Mouse (Mus musculus): ENCODE data around the gene Madcam1.

The Madcam1 gene

DNA sequence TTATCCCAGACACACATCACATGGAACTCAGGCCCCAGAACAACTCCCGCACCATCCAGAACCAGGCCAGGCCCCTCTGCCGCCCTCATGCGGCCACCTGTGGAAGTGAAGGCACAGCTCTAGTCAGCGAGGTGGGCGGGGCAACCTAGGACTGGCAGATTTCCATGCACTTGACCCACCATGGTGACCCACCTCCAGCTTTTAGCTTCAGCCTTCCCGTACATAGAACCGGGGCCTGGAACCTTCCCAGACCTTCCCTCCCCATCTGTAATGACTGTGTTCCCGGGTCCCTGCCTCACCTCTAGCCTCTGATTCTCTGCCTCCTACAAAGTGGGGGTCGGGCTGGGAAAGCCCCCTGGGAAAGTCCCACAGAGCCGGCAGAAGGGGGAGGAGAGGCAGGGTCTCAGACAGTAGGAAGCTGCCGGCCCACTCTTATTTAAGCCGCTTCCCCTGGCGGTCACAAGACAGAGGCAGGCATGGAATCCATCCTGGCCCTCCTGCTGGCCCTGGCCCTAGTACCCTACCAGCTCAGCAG is at the start of gene Madcam1:
TSS of gene Madcam1 (plus strand) at position 429 of the 535 bp plus-strand sequence.
- in situ Hi-C loops (cut with MseI, MboI): no loop called here

- in situ Hi-C loops (cut with MseI, MboI): no loop called here
These were observed 48.5 kb upstream of the Madcam1 start for GRCm38 (mm10) chr10:79615860-79616259.

GRCm38 (mm10) chr10:79616376-79616775 is 48.0 kb upstream of the Madcam1 start:
- in situ Hi-C loops (cut with MseI, MboI): no loop called here

- in situ Hi-C loops (cut with MseI, MboI): no loop called here
These were observed 40.4 kb upstream of the Madcam1 start for GRCm38 (mm10) chr10:79623950-79624349.

GRCm38 (mm10) chr10:79625398-79625797 is 39.0 kb upstream of the Madcam1 start:
- in situ Hi-C loops (cut with MseI, MboI): no loop called here

DNA sequence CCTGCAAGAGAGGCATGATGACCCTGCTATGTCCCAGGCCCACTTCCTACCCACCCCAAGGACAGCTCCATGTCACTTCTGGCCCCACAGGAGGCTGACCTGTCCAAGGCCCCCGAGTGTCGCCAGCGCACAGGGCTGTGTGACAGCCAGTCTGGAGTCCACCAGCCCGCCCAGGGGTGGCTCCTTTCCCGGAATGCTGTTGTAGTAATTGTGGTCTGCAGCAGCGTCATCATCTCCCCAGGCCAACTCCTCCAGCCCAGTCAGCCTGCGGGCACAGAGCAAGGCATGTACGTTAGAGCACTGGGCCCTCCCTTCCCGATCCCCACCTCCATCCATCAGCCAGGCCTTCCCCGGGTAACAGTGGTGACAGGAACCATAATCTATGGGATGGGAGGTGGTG is 38.2 kb upstream of the Madcam1 start:
- in situ Hi-C loops (cut with MseI, MboI): no loop called here

DNA sequence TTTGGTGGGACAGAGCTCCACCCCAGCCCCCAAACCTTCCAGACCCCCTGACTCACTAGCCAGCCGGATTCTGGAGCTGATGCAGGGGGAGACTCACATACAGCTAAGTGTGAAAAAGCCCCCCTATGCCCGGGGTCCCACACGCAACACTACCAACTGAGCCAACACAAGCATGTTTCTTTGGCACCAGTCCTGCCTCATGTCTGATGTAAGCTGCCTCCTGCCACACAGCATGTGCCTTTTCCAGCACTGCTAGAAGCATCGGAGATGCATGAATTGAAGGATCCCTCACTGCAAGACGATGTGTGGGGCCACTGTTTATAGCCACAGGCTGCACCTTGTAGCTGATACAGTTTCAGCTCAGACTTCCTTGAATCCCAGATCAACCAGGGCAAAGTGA is 36.0 kb upstream of the Madcam1 start:
- in situ Hi-C loops (cut with MseI, MboI): no loop called here

- in situ Hi-C loops (cut with MseI, MboI): no loop called here
These were observed 32.9 kb upstream of the Madcam1 start for GRCm38 (mm10) chr10:79631432-79631831.

DNA sequence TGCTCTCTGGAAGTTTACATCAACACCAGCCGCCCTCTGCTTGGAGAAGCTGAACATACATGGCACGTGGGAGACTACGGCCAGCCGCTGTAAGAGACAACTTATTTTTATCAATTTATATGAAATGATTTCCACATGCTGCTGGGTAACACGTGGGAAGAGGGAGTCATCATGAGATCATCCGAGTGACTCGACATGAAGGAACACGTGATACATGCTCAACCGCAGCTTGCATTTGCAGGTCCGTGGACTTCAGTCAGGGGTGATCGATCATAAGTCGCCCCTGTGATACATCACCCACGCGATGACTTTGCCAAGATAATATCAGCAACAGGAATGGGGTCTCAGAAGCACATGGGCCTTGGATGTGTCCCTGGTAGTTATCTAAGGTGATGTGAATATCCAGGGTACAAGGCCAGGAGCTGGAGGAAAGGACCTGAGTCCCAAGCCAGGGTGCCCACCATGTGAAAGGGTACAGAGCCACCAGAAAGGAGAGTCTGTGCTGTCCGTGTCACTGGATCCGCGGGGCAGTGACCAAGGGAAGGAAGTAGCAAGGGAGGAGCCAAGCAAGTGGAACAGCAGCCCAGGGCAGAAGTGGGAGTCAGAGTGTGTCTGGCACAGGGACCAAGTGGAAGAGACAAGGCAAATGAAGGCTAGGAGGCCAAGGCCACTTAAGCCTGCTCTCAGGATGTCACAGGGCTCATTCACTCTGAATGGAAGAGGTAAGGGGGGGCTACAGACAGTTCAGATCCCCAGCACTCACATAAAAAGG is 31.2 kb upstream of the Madcam1 start:
- in situ Hi-C loops (cut with MseI, MboI): no loop called here

- in situ Hi-C loops (cut with MseI, MboI): no loop called here
These were observed 28.1 kb upstream of the Madcam1 start for GRCm38 (mm10) chr10:79636287-79636686.

- in situ Hi-C loops (cut with MseI, MboI): no loop called here
These were observed 26.9 kb upstream of the Madcam1 start, which contains the start of gene Shc2 for GRCm38 (mm10) chr10:79637128-79638110. Shc2 (minus strand) TSS chr10:79637918.

DNA sequence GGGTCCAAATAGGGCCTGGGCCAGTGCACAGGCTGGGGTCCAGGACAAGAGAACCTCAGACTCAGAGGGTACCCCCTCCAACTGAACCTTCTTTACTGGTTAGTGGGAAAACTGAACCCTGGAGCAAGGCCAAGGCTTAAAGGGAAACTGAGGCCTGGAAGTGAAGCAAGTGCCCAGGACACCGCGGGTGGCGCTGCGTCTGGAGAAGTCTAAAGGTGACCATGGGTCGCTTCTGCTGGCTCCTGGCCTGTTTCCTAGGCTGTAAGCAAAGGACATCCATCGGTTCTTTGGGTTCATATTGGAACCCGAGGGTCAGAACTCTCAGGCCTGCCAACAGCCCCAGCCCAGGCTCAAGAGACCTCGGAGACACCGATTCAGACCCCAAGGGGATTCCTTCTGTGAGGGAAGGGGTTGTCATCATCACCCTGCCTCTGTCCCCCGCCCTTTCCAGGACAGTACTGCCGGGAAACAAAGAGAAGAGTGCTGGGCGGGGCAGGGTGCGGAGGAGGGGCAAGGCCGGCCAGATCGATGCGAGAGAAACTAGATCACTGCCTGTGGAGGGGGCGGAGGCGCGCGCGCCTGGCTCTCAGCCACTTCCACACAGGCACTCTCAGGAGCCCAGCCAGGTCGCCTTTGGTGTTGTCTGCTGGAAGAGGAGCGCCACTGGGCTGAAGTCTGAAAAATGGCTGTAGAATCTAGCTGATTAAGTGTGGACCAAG is 25.7 kb upstream of the Madcam1 start:
- in situ Hi-C loops (cut with MseI, MboI): no loop called here

DNA sequence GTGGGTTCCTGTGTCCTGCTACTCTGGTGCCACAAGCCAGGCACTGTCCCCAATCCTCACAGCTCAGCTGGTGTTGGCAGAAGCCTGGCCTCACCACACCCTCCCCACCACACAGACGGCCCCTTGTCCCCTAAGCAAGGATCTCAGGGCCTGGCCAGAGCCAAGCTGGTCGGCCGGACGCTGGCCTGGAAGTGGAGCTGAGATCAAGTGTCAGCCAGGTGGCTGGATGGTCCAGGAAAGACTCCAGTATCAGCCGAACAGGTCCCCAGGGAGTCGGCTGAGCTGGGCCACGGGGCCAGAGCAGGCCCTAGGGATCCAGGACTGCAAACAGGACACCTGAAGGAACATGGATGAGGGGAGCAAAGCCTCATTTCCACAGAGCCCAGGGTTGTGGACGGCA is 18.6 kb upstream of the Madcam1 start, which contains the start of gene Odf3l2:
TSS of gene Odf3l2 (minus strand) at position 28 of the 400 bp plus-strand sequence.
- in situ Hi-C loops (cut with MseI, MboI): loop anchor here in 1 of 2 experiments (5.0 kb wide), 1 partner anchor 48 kb away; no protein-coding TSS in a partner anchor

GRCm38 (mm10) chr10:79649070-79649751 is 15.1 kb upstream of the Madcam1 start:
- in situ Hi-C loops (cut with MseI, MboI): loop anchor here in 1 of 2 experiments (5.0 kb wide), 1 partner anchor 52 kb away; no protein-coding TSS in a partner anchor

DNA sequence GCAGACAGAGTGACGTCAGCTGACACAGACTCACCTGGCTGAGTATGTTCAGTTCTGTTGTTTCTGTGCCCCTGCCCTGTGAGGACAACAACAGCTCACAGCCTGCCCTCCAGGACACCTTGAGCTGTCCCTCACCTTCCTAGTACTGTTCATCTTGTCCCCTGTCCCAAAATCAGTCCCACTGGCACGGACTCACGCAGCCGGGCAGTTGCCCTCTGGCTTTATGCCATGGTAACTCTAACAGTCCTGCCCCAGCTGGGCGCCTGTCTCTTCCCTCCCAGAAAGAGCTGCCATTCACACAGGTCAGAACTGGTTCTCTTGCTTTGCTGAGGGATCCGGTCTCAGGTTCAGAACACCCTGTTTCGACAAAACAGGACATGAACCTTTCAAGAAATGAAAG is 11.6 kb upstream of the Madcam1 start:
- in situ Hi-C loops (cut with MseI, MboI): loop anchor here in 1 of 2 experiments (5.0 kb wide), 1 partner anchor 55 kb away; no protein-coding TSS in a partner anchor

DNA sequence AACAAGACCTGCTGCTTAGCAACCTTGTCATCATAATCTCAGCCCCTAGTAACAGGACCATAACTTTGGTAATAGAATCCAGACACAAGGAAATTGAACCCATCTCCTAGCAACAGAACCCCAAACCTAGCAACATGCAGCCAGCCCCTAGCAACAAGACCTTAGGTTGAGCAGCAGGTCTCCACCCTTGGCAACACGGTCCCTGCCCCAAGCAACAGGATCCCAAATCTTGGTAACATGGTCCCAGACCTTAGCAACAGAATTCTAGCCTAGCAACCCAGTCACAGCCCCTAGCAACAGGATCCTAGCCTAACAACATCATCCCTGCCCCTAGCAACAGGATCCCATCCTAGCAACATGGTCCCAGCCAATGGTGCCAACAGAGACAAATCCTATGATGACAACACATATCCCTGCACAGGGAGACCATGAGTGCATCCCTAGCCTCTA is 9.4 kb upstream of the Madcam1 start:
- in situ Hi-C loops (cut with MseI, MboI): loop anchor here in 1 of 2 experiments (5.0 kb wide), 1 partner anchor 58 kb away; no protein-coding TSS in a partner anchor

GRCm38 (mm10) chr10:79658829-79659228 is 5.5 kb upstream of the Madcam1 start:
- in situ Hi-C loops (cut with MseI, MboI): no loop called here

GRCm38 (mm10) chr10:79660298-79660697 is 4.1 kb upstream of the Madcam1 start:
- in situ Hi-C loops (cut with MseI, MboI): no loop called here

DNA sequence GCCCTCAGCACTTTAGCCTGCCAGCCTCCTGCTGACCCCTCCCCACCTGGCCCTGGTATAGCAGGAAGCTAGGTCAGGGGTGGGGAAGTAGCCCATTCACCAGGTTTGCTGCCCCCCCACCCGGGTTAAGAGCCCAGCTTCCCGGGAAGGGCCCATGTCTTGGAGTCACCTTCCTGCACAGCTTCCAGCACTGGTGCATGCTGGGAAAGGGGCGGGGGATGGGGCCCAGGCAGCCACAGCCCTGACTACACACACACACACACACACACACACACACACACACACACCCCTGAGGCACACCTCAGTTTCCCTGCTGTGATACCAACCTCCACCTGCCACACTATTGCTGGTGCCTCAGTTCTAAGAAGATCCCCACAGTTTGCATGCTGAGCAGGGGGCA is 2.5 kb upstream of the Madcam1 start:
- in situ Hi-C loops (cut with MseI, MboI): no loop called here

DNA sequence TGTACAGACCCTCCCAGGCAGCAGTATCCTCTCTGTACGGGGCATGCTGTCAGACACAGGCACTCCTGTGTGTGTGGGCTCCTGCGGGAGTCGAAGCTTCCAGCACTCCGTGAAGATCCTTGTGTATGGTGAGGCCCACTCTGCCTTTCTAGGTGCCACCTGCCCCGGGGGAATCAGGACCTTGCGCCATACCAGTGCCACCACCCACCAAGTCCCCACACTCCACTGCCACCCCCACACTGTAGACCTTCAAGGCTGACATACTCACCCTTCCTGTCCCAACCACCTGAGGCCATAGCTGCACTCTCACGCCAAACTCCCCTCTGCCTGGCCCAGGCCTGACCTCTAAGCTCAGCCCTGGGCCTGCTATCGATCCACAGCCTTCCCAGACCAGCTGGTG is 692 bp downstream of the Madcam1 start:
- in situ Hi-C loops (cut with MseI, MboI): no loop called here

All from mouse trophoblast stem cell (cell line).